Mouse (Mus musculus): ENCODE measurements around the gene St5.

- TF ChIP-seq POLR2A (IDR thresholded peaks at IDR 0.05; ENCODE audit: borderline replicate concordance, extremely low read depth, insufficient read depth, insufficient read length, poor library complexity, severe bottlenecking) (no peak), CTCF (IDR thresholded peaks at IDR 0.05; ENCODE audit: borderline replicate concordance, extremely low read depth, insufficient read depth, insufficient read length) (no peak)
Observed at GRCm38 (mm10) chr7:109562676-109563075, 140.7 kb downstream of the St5 start.
